Mouse (Mus musculus) erythroblast, adult 5-6 weeks (primary cell): ENCODE results near the gene 9530077C05Rik. TPM values are rescaled to one million over a fixed set of nuclear protein-coding genes. Genes with fewer than 3 reads are reported as not detected.
"Not testable (repeated sequence)": the region's sequence is repeated elsewhere in the genome, so short reads cannot be mapped to it uniquely, and the experiment has no call there.

Experiments used
- ATAC-seq: replicated peaks from 2 replicates; pipeline ENCODE4 v1.8.0; 2016; ENCODE audit warnings: moderate number of reproducible peaks, mild to moderate bottlenecking, moderate TSS enrichment, inconsistent platforms; ENCODE audit not compliant: poor library complexity, low FRiP score, severe bottlenecking
- total RNA-seq, 2 experiments: library from RNA; stranded (forward) in 1 of 2; stranded (reverse) in 1 of 2; fragments of 150-400 nt in 1 of 2; fragments of 200-764, 138-1000 nt in 1 of 2; gene quantifications; 2 replicates each; pipeline versions ENCODE4 v1.2.3 to v1.2.4; 2015 to 2017; ENCODE audit warnings: low replicate concordance in 2 of 2

Gene 9530077C05Rik
- total RNA-seq, 2 experiments from 2014 or later, result 2.0 to 2.3 TPM

GRCm38 (mm10) chr9:22453501-22453924 lies 42.2 kb downstream of the 9530077C05Rik start:
- ATAC-seq, result 0 out of 2 replicates have a peak, but pooled peaks have one; percentile 56

- ATAC-seq, result not testable (repeated sequence)
Measured at GRCm38 (mm10) chr9:22453990-22454389, 42.7 kb downstream of the 9530077C05Rik start, which contains the start of gene Gm17545. Gene Gm17545, plus strand, starts transcription at chr9:22454290.

- no peak for ATAC-seq
Measured at GRCm38 (mm10) chr9:22455041-22455440, 43.7 kb downstream of the 9530077C05Rik start.

GRCm38 (mm10) chr9:22457142-22457835 lies 46.0 kb downstream of the 9530077C05Rik start:
- ATAC-seq, result no peak

GRCm38 (mm10) chr9:22461946-22462345 lies 50.6 kb downstream of the 9530077C05Rik start:
- ATAC-seq, result no peak

- ATAC-seq, result no peak
Measured at GRCm38 (mm10) chr9:22466212-22466611, 54.9 kb downstream of the 9530077C05Rik start.

GRCm38 (mm10) chr9:22467371-22468169 lies 56.3 kb downstream of the 9530077C05Rik start:
- ATAC-seq, result peak; percentile 78

GRCm38 (mm10) chr9:22468170-22468898 lies 57.0 kb downstream of the 9530077C05Rik start:
- peak; percentile 87 for ATAC-seq

- ATAC-seq, result no peak
Measured at GRCm38 (mm10) chr9:22468899-22469259, 57.6 kb downstream of the 9530077C05Rik start.

GRCm38 (mm10) chr9:22469643-22470042 lies 58.3 kb downstream of the 9530077C05Rik start, which contains the start of gene Rp9:
Gene Rp9, minus strand, starts transcription at chr9:22469743.
- ATAC-seq, result no peak

GRCm38 (mm10) chr9:22475424-22475868 lies 64.1 kb downstream of the 9530077C05Rik start, which contains the start of gene Bbs9:
Gene Bbs9, plus strand, starts transcription at chr9:22475715.
- ATAC-seq, result peak; percentile 99

- ATAC-seq, result 0 out of 2 replicates have a peak, but pooled peaks have one; percentile 29
Measured at GRCm38 (mm10) chr9:22476265-22476664, 65.0 kb downstream of the 9530077C05Rik start.

- ATAC-seq, result no peak
Measured at GRCm38 (mm10) chr9:22478946-22479345, 67.6 kb downstream of the 9530077C05Rik start.

- no peak for ATAC-seq
Measured at GRCm38 (mm10) chr9:22483866-22484561, 72.7 kb downstream of the 9530077C05Rik start.

GRCm38 (mm10) chr9:22484562-22485308 lies 73.4 kb downstream of the 9530077C05Rik start:
- ATAC-seq, result no peak

GRCm38 (mm10) chr9:22486211-22486610 lies 74.9 kb downstream of the 9530077C05Rik start:
- ATAC-seq, result no peak

GRCm38 (mm10) chr9:22488963-22489362 lies 77.7 kb downstream of the 9530077C05Rik start:
- ATAC-seq, result no peak
